Comparison of ENCODE assay signal across 19 mouse cellular contexts in genomic region chr14:18367025-18367424, GRCm38 (mm10). TPM values are rescaled to one million over a fixed set of nuclear protein-coding genes. Genes with fewer than 3 reads are reported as not detected.
A peak's percentile ranks its signal among the peaks of the same experiment; 100 is the strongest.
DNase-seq lines count a peak whose midpoint lies in the region; ATAC-seq and TF ChIP-seq lines count a peak whose summit lies in the region.
"Had no signal": no experiment of that assay in that cellular context is flagged by ENCODE, and none has a peak within 500 bp of the region (broad histone marks: within the 10 kb centered on the region; RNA-seq: fewer than 3 reads in every experiment).

No protein-coding gene starts in this region.

- no peaks in the 10 kb centered on the region for H3K36me3 ChIP-seq in kidney, adult 2 months (ENCODE audit: control insufficient read depth, insufficient read depth, low read length)
- no peaks in the 10 kb centered on the region for H3K36me3 ChIP-seq in kidney, embryonic 14.5 days (ENCODE audit: control insufficient read depth, insufficient read depth, low read length)
- no peaks in the 10 kb centered on the region for H3K36me3 ChIP-seq in liver, embryonic 16.5 days (ENCODE audit: control insufficient read depth, insufficient read depth)
- no peaks in the 10 kb centered on the region for H3K36me3 ChIP-seq in liver, embryonic 11.5 days (ENCODE audit: control insufficient read depth, insufficient read depth, low read length)
- H3K36me3 ChIP-seq: embryonic facial prominence, embryonic 15.5 days; forebrain, embryonic 10.5 days; heart, embryonic 13.5 days had no signal

- H3K4me1 ChIP-seq in kidney, adult 2 months (ENCODE audit: control insufficient read depth, insufficient read depth, low read length) = peaks cover 9% of the 10 kb centered on the region
- H3K4me1 ChIP-seq in kidney, embryonic 14.5 days (ENCODE audit: control insufficient read depth, insufficient read depth, low read length) = 0 out of 2 replicates have a peak, but pooled peaks cover 3% of the 10 kb centered on the region
- H3K4me1 ChIP-seq in liver, embryonic 16.5 days (ENCODE audit: control insufficient read depth, low read depth, low read length) = no peaks in the 10 kb centered on the region; the same call in 1 of the 2 replicates
- H3K4me1 ChIP-seq in liver, embryonic 11.5 days (replicated peaks; ENCODE audit: control insufficient read depth, insufficient read depth, low read length) = 0 out of 2 replicates have a peak, but pooled peaks cover 2% of the 10 kb centered on the region
- H3K4me1 ChIP-seq: embryonic facial prominence, embryonic 15.5 days had no signal

- no peak overlapping the region for H3K27ac ChIP-seq in kidney, adult 2 months (ENCODE audit: insufficient read depth, low read depth, low read length)
- H3K27ac ChIP-seq in kidney, embryonic 14.5 days (ENCODE audit: low read depth, low read length) = no peak overlapping the region
- H3K27ac ChIP-seq in liver, embryonic 16.5 days (ENCODE audit: low read length) = no peak overlapping the region
- H3K27ac ChIP-seq in liver, embryonic 11.5 days (ENCODE audit: low read depth, low read length) = no peak overlapping the region
- H3K27ac ChIP-seq: embryonic facial prominence, embryonic 15.5 days; forebrain, embryonic 10.5 days; heart, embryonic 13.5 days had no signal

- no peaks in the 10 kb centered on the region for H3K9me3 ChIP-seq in kidney, embryonic 14.5 days (ENCODE audit: control insufficient read depth, low read length)
- no peaks in the 10 kb centered on the region for H3K9me3 ChIP-seq in liver, embryonic 16.5 days (replicated peaks; ENCODE audit: control insufficient read depth, low read length)
- no peaks in the 10 kb centered on the region for H3K9me3 ChIP-seq in liver, embryonic 11.5 days (ENCODE audit: control insufficient read depth, low read length)
- H3K9me3 ChIP-seq: embryonic facial prominence, embryonic 15.5 days; forebrain, embryonic 10.5 days; heart, embryonic 13.5 days had no signal

- peak; percentile 84 for DNase-seq in kidney, adult 2 months
- DNase-seq in liver, embryonic 11.5 days (ENCODE audit: low spot score) = no peak
- DNase-seq in kidney, postnatal 25 days = peak; percentile 18 to 59
- no peak for DNase-seq in thymus, postnatal 25 days
- DNase-seq: adrenal gland, adult 2 months; adrenal gland, postnatal 25 days; cerebellum, adult 18-20 months; cerebellum, adult 9-11 months; cerebellum, postnatal 36 days; gastrocnemius, postnatal 36 days; heart, adult 11 months; heart, postnatal 36 days had no signal

- no peak for ATAC-seq in kidney, embryonic 14.5 days (ENCODE audit: low FRiP score, low TSS enrichment)
- 0 out of 2 replicates have a peak, but pooled peaks have one; percentile 16 for ATAC-seq in liver, embryonic 16.5 days (ENCODE audit: low read depth)
- no peak for ATAC-seq in liver, embryonic 11.5 days (replicated peaks; ENCODE audit: low FRiP score)
- ATAC-seq: forebrain, embryonic 14.5 days had no signal

- WGBS in kidney, adult 2 months = 44% methylated on average over 5 of the region's 5 CpGs
- 58% methylated on average over 5 of the region's 5 CpGs for WGBS in kidney, embryonic 14.5 days
- WGBS in liver, embryonic 16.5 days (ENCODE audit: insufficient replicate concordance) = 40% methylated on average over 5 of the region's 5 CpGs
- WGBS in liver, embryonic 11.5 days = 64% methylated on average over 5 of the region's 5 CpGs

- no peak for TF ChIP-seq POLR2A in kidney, adult 2 months (IDR thresholded peaks at IDR 0.05; ENCODE audit: low read depth, low read length)

- H3K9ac ChIP-seq in kidney, embryonic 14.5 days (ENCODE audit: low read depth, low read length) = no peak overlapping the region
- no peak overlapping the region for H3K9ac ChIP-seq in liver, embryonic 16.5 days (ENCODE audit: low read depth, low read length)
- H3K9ac ChIP-seq in liver, embryonic 11.5 days (ENCODE audit: low read depth, low read length) = no peak overlapping the region
- H3K9ac ChIP-seq: embryonic facial prominence, embryonic 15.5 days; heart, embryonic 13.5 days had no signal

- no peaks in the 10 kb centered on the region for H3K27me3 ChIP-seq in kidney, adult 2 months (replicated peaks; ENCODE audit: control insufficient read depth, insufficient read depth, low read length)
- no peaks in the 10 kb centered on the region for H3K27me3 ChIP-seq in kidney, embryonic 14.5 days (ENCODE audit: control insufficient read depth, insufficient read depth, low read length)
- H3K27me3 ChIP-seq in liver, embryonic 16.5 days (ENCODE audit: control insufficient read depth, insufficient read depth, low read depth, low read length) = no peaks in the 10 kb centered on the region
- no peaks in the 10 kb centered on the region for H3K27me3 ChIP-seq in liver, embryonic 11.5 days (replicated peaks; ENCODE audit: control insufficient read depth, insufficient read depth, low read length)
- H3K27me3 ChIP-seq: embryonic facial prominence, embryonic 15.5 days; heart, embryonic 13.5 days had no signal

- H3K4me2 ChIP-seq in kidney, embryonic 14.5 days (replicated peaks; ENCODE audit: low read depth, low read length) = no peak overlapping the region
- no peak overlapping the region for H3K4me2 ChIP-seq in liver, embryonic 16.5 days (ENCODE audit: low read depth, low read length)
- no peak overlapping the region for H3K4me2 ChIP-seq in liver, embryonic 11.5 days
- H3K4me2 ChIP-seq: embryonic facial prominence, embryonic 15.5 days; heart, embryonic 13.5 days had no signal

- H3K4me3 ChIP-seq in kidney, adult 2 months (ENCODE audit: insufficient read depth, low read depth, low read length) = no peak overlapping the region
- no peak overlapping the region for H3K4me3 ChIP-seq in kidney, embryonic 14.5 days (ENCODE audit: low read length)
- no peak overlapping the region for H3K4me3 ChIP-seq in liver, embryonic 16.5 days (ENCODE audit: low read depth, low read length)
- H3K4me3 ChIP-seq in liver, embryonic 11.5 days (ENCODE audit: low read depth, low read length) = no peak overlapping the region
- H3K4me3 ChIP-seq: embryonic facial prominence, embryonic 15.5 days; erythroblast, embryonic 14.5 days; forebrain, embryonic 10.5 days; heart, embryonic 13.5 days had no signal

- no peak for TF ChIP-seq CTCF in kidney, adult 2 months (conservative IDR thresholded peaks at IDR 0.05; ENCODE audit: insufficient read depth, insufficient read length, low read depth, low read length)

RNA-seq across cellular contexts. Expression of gene Ube2e1, which starts 35.4 kb away (rescaled TPM):
- polyA plus RNA-seq in kidney, adult 2 months (2012; rRNA removed) = 38.1 and 51.8 TPM in 2 replicates
- polyA plus RNA-seq in kidney, embryonic 14.5 days (2014; fragmentation: Nextera tagmentation; extraction: Ambion mirVana) = 48.9 and 120 TPM in 2 replicates
- 27.4 and 27.7 TPM in 2 replicates for polyA plus RNA-seq in liver, embryonic 16.5 days (2015; fragmentation: Nextera tagmentation; extraction: Ambion mirVana)
- polyA plus RNA-seq in liver, embryonic 11.5 days (2014; fragmentation: Nextera tagmentation; extraction: Ambion mirVana) = 38.8 and 41.1 TPM in 2 replicates

Comparison
In these comparisons a context has a peak if more than half of its experiments do, and no peak if none do; other contexts are left out.
1. DNase-seq: peak in kidney, adult 2 months (single experiment) and kidney, postnatal 25 days (2 of 2); none in liver, embryonic 11.5 days (single experiment) and thymus, postnatal 25 days (single experiment).